Mouse (Mus musculus) limb, embryonic 13.5 days (tissue): ENCODE results near the gene Npnt. TPM values are rescaled to one million over a fixed set of nuclear protein-coding genes. Genes with fewer than 3 reads are reported as not detected.

Experiments used
- ATAC-seq: fragments of 200-750 bp; cut with Nextera tagmentation; 2 replicates; pipeline ENCODE4 v1.8.0; 2017; ENCODE audit warnings: low read depth, moderate number of reproducible peaks, moderate TSS enrichment; ENCODE audit not compliant: low FRiP score
- H3K27ac ChIP-seq: fragments of 300-500 bp; sonication (generic); 2 replicates; pipeline ENCODE4 v1.5.1; 2015; ENCODE audit warnings: inconsistent platforms, mild to moderate bottlenecking, moderate library complexity
- H3K27me3 ChIP-seq: fragments of 300-500 bp; sonication (generic); 2 replicates; pipeline ENCODE4 v1.6.1; 2015; ENCODE audit warnings: mild to moderate bottlenecking, inconsistent platforms
- H3K36me3 ChIP-seq: fragments of 300-500 bp; sonication (generic); 2 replicates; pipeline ENCODE4 v1.6.1; 2015; ENCODE audit warnings: inconsistent platforms, mild to moderate bottlenecking, moderate library complexity
- H3K4me1 ChIP-seq: fragments of 300-500 bp; sonication (generic); 2 replicates; pipeline ENCODE4 v1.6.1; 2015; ENCODE audit warnings: inconsistent platforms
- H3K4me2 ChIP-seq: fragments of 300-500 bp; sonication (generic); replicated peaks from 2 replicates; pipeline ENCODE4 v1.6.1; 2015; ENCODE audit warnings: inconsistent platforms, mild to moderate bottlenecking, moderate library complexity
- H3K4me3 ChIP-seq: fragments of 300-500 bp; sonication (generic); 2 replicates; pipeline ENCODE4 v1.5.1; 2015; ENCODE audit warnings: moderate library complexity, mild to moderate bottlenecking, inconsistent platforms
- H3K9ac ChIP-seq: fragments of 300-500 bp; sonication (generic); 2 replicates; pipeline ENCODE4 v1.6.1; 2015; ENCODE audit warnings: mild to moderate bottlenecking, inconsistent platforms
- H3K9me3 ChIP-seq: fragments of 300-500 bp; sonication (generic); 2 replicates; pipeline ENCODE4 v1.6.1; 2016; ENCODE audit warnings: inconsistent platforms
- WGBS: fragments of 180-500 bp; shearing (Covaris S2); methylation state at CpG from one replicate; pipeline ENCODE4 v1.1.7; 2015; 5-methylcytosine and 5-hydroxymethylcytosine counted together
- polyA plus RNA-seq: library from polyadenylated mRNA; unstranded; fragments of >200 nt; fragmentation: Nextera tagmentation; extraction: Ambion mirVana; gene quantifications from 2 replicates; pipeline ENCODE4 v1.2.1, GENCODE M21; 2015

Gene Npnt
- polyA plus RNA-seq, 1 experiment from 2014 or later = 36.7 TPM

DNA sequence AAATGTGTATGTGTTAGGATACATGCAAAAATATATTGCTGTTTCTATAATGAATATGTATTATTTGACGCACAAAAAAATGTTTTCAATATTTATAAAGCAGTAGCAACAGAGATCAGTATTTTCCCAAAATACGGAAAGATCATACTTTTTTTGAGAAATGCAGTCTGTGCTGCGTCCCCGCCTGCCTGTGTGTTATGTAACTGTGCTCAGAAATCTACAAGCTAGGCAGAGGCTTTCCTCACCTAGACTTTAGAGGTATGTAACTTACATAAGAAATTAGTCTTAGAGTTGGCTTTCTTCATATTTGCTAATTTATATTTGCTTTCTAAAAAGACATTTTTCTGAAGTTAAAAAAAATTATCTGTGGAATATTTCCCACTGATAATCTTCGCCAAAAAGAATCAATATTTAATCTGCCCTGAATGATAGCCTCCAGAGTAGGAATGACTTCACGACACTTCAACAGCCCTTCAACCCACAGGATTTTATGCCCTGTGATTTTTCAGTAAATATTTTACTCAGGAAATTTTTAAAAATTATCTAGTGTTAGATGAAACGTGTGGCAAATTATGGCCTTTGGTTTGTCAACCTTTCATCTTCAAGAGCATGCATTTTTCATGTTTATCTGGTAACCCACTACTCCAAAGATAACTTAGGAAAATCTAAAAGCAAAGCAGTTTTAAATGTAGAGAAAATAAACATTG lies 44.7 kb downstream of the Npnt start:
- no peak for ATAC-seq
- 90% methylated on average over 7 of the region's 7 CpGs for WGBS
- Histone ChIP-seq H3K27ac (no peak overlapping the region), H3K9me3 (no peaks in the 10 kb centered on the region), H3K36me3 (peaks cover 11% of the 10 kb centered on the region; the same call in 1 of the 2 replicates), H3K27me3 (0 out of 2 replicates have a peak, but pooled peaks cover 8% of the 10 kb centered on the region), H3K4me3 (no peak overlapping the region), H3K4me1 (peaks cover 9% of the 10 kb centered on the region), H3K9ac (no peak overlapping the region), H3K4me2 (no peak overlapping the region)

DNA sequence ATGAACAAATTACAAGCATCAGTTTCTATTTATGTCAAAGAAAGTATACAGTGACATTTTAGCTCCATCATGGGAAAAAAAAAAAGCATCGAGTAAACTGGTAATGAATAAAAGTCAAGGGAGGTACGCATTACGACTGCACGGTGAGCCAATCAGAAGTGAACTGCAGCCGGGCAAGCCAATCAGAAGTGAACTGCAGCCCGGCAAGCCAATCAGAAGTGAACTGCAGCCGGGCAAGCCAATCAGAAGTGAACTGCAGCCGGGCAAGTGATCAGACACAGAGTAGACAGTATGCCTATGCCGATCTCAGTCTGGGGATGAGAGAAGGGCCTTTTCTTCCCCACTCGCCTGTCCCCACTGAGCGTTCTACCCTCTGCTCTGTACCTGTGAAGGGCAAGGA lies 46.7 kb downstream of the Npnt start:
- no peaks in the 10 kb centered on the region for H3K9me3 ChIP-seq
- 94% methylated on average over 11 of the region's 11 CpGs for WGBS
- H3K4me2 ChIP-seq = no peak overlapping the region
- no peak overlapping the region for H3K4me3 ChIP-seq
- ATAC-seq = no peak
- H3K9ac ChIP-seq = no peak overlapping the region
- H3K36me3 ChIP-seq = peaks cover 11% of the 10 kb centered on the region; the same call in 1 of the 2 replicates
- H3K4me1 ChIP-seq = no peaks in the 10 kb centered on the region
- no peak overlapping the region for H3K27ac ChIP-seq
- H3K27me3 ChIP-seq = 0 out of 2 replicates have a peak, but pooled peaks cover 8% of the 10 kb centered on the region

DNA sequence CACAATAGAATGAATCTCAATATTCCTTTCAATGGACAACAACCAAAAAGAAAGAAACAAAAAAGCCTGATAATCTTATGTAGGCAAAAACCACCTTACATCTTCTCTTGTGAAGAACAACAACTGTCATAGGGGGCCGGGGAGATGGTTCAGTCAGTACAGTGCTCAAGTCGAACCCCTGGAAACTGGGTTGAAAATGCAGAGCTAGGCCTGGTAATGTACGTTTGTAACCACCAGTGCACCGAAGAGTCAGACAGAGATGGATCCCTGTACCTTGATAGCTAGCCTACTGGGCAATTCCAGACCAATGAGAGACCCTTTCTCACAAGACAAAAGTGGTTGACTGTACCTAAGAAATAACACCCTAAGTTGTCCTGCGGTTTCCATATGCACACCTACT lies 47.2 kb downstream of the Npnt start:
- no peaks in the 10 kb centered on the region for H3K4me1 ChIP-seq
- H3K27me3 ChIP-seq = 0 out of 2 replicates have a peak, but pooled peaks cover 5% of the 10 kb centered on the region
- ATAC-seq = no peak

DNA sequence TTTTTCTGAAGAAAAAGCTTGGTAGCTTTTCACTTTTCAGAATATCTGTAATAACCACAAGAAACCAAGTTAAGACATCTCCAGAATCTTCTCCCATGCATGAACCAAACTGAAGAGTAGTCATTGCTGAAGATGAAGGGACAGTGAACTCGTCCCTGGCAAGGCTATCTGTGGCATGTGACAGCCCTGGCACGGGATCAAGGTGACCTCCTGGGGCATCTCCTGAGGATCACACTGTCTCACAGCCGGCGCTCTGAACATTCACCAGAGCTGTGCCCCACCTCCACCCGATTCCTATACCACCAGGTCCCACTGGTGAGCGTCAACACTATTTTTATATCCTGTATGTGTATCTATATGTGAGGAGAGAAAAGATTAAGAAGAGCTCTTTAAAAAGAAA lies 47.9 kb downstream of the Npnt start:
- Histone ChIP-seq H3K27ac (no peak overlapping the region), H3K4me3 (no peak overlapping the region), H3K27me3 (0 out of 2 replicates have a peak, but pooled peaks cover 1% of the 10 kb centered on the region), H3K9me3 (no peaks in the 10 kb centered on the region), H3K9ac (no peak overlapping the region), H3K4me2 (no peak overlapping the region), H3K4me1 (no peaks in the 10 kb centered on the region), H3K36me3 (peaks cover 11% of the 10 kb centered on the region; the same call in 1 of the 2 replicates)
- ATAC-seq = no peak
- WGBS = 83% methylated on average over 6 of the region's 6 CpGs

More for the DNA sequence above, 47.2 kb downstream of the Npnt start:
- H3K36me3 ChIP-seq = peaks cover 11% of the 10 kb centered on the region; the same call in 1 of the 2 replicates
- H3K9me3 ChIP-seq = no peaks in the 10 kb centered on the region
- H3K27ac ChIP-seq = no peak overlapping the region
- 94% methylated on average over 5 of the region's 5 CpGs for WGBS
- H3K4me3 ChIP-seq = no peak overlapping the region
- H3K9ac ChIP-seq = no peak overlapping the region
- no peak overlapping the region for H3K4me2 ChIP-seq

DNA sequence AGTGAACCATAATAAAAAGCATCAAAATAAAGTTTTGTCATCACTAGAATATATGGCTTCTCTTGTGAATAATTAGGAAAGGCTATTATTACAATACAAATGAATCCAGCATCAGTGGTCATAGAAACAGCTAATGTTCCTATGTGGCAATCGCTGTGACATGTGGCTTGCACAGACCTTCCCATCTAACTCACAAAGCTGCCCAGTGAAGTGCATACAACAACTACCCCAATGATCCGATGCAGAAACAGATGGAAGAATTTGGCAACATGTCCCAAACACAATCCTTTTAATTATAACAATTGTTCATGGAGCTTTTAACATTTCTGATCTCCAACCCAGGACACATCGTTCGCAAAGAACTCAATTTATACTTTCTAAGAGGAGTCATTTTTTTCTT lies 52.2 kb downstream of the Npnt start:
- 92% methylated on average over 4 of the region's 4 CpGs for WGBS
- no peak overlapping the region for H3K4me3 ChIP-seq
- no peaks in the 10 kb centered on the region for H3K4me1 ChIP-seq
- H3K27ac ChIP-seq = no peak overlapping the region
- ATAC-seq = no peak
- no peak overlapping the region for H3K4me2 ChIP-seq
- no peak overlapping the region for H3K9ac ChIP-seq
- H3K36me3 ChIP-seq = no peaks in the 10 kb centered on the region
- H3K27me3 ChIP-seq = no peaks in the 10 kb centered on the region
- no peaks in the 10 kb centered on the region for H3K9me3 ChIP-seq

DNA sequence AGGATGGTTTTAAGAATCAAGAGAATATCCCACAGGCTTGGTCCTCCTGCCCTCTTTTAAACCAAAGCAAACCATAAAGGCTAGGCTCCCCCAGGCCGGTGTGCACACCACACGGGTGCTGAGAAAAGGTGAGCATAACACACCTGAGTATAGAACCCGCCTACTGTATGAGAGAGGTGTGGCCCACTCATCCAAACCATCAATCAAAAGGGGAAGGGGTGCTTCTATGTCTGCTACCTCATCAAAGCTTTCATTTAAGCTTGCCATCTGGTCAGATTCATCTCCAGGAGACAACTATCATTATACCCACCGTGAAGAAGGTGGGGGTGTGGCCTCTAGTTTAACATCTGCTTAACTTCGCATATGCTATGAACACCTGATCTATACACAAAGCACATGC lies 52.7 kb downstream of the Npnt start:
- H3K27ac ChIP-seq = no peak overlapping the region
- no peak for ATAC-seq
- H3K4me2 ChIP-seq = no peak overlapping the region
- H3K4me1 ChIP-seq = no peaks in the 10 kb centered on the region
- H3K36me3 ChIP-seq = no peaks in the 10 kb centered on the region
- no peak overlapping the region for H3K4me3 ChIP-seq
- WGBS = 79% methylated on average over 5 of the region's 5 CpGs
- no peaks in the 10 kb centered on the region for H3K9me3 ChIP-seq
- no peaks in the 10 kb centered on the region for H3K27me3 ChIP-seq
- H3K9ac ChIP-seq = no peak overlapping the region

DNA sequence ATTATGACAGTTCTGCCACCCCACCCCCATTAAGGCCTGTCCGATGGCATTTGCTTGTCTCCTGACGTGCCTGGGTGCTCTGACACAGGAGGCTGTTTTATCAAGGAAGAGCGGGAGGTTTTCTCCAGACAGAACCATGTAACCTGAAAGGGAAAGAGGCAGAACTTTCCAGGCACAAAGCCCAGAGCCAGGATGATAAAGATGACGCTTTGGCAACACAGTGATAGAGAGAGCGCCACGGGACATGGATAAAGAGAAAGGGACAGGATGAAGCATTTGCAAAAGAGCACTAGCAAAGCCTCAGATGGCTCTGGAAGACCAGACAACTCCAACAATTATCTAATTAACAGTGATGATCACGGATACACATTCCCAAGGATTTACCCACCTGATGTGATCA lies 56.0 kb downstream of the Npnt start:
- 92% methylated on average over 7 of the region's 7 CpGs for WGBS
- Histone ChIP-seq H3K27ac (no peak overlapping the region), H3K36me3 (no peaks in the 10 kb centered on the region), H3K4me2 (no peak overlapping the region), H3K4me1 (peaks cover 6% of the 10 kb centered on the region; the same call in 1 of the 2 replicates), H3K9ac (no peak overlapping the region), H3K9me3 (no peaks in the 10 kb centered on the region), H3K4me3 (no peak overlapping the region), H3K27me3 (no peaks in the 10 kb centered on the region)
- no peak for ATAC-seq

DNA sequence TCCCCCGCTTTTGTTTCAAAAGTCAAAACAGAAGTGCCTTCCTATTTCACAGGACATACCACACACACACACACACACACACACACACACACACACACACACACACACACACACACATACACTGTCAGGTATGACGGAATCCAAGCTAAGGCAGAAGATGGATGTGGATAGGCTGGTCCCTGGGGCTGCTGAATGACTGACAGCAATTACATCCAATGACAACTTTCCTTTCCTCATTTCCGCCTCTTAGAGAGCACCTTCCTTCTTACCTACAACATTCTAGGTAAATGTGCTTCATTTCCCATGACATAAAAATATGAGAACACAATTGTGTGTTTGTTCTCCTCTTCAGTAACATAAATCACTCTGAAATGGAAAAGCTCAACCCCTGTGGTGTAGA lies 56.4 kb downstream of the Npnt start:
- Histone ChIP-seq H3K4me2 (no peak overlapping the region), H3K4me3 (no peak overlapping the region), H3K4me1 (peaks cover 6% of the 10 kb centered on the region; the same call in 1 of the 2 replicates), H3K27ac (no peak overlapping the region), H3K9ac (no peak overlapping the region), H3K27me3 (no peaks in the 10 kb centered on the region), H3K9me3 (no peaks in the 10 kb centered on the region), H3K36me3 (no peaks in the 10 kb centered on the region)
- 93% methylated on average over 3 of the region's 3 CpGs for WGBS
- ATAC-seq = no peak

DNA sequence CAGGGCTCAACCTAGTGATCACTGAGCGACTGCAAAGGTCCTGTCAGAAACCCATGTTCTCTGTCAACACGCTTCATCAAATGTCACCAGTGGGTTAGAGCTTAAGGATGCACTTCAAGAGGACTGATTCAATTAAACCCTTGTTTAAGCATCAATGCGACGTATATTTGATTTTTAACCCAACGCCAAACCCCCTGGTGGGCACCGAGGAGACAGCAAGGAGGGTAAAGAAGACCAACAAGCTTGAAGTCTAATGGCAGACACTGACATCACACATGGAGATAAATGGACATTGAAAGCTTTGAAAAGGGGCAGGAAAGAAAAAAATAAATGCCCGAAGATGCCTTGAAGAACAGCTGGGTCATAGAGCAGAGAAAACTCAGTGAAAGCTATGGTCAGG lies 57.0 kb downstream of the Npnt start:
- peaks cover 6% of the 10 kb centered on the region; the same call in 1 of the 2 replicates for H3K4me1 ChIP-seq
- H3K4me3 ChIP-seq = no peak overlapping the region
- H3K36me3 ChIP-seq = no peaks in the 10 kb centered on the region
- H3K9me3 ChIP-seq = no peaks in the 10 kb centered on the region
- H3K27me3 ChIP-seq = no peaks in the 10 kb centered on the region
- H3K4me2 ChIP-seq = no peak overlapping the region
- H3K9ac ChIP-seq = no peak overlapping the region
- ATAC-seq = no peak
- H3K27ac ChIP-seq = no peak overlapping the region
- 89% methylated on average over 7 of the region's 7 CpGs for WGBS

DNA sequence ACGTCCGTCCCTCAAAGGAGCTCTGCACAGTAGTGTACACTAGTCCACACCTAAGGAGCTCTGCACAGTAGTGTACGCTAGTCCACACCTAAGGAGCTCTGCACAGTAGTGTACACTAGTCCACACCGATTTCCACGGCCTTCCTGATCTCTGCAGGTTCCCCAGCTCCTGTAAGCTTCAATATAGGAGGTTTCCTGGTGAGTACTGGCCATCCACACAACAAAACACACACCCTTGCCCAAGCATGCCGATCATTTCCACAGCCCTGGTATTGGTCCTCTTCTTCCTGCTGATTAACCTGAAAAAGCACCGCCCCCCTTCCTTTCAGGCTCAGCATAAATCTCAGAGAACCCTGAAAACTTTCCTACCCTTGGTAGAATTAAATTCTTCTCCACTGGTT lies 57.6 kb downstream of the Npnt start:
- no peak for ATAC-seq
- H3K27me3 ChIP-seq = no peaks in the 10 kb centered on the region
- 92% methylated on average over 7 of the region's 7 CpGs for WGBS
- H3K36me3 ChIP-seq = no peaks in the 10 kb centered on the region
- H3K9ac ChIP-seq = no peak overlapping the region
- no peaks in the 10 kb centered on the region for H3K9me3 ChIP-seq
- peaks cover 6% of the 10 kb centered on the region; the same call in 1 of the 2 replicates for H3K4me1 ChIP-seq
- no peak overlapping the region for H3K27ac ChIP-seq
- H3K4me3 ChIP-seq = no peak overlapping the region
- H3K4me2 ChIP-seq = no peak overlapping the region

DNA sequence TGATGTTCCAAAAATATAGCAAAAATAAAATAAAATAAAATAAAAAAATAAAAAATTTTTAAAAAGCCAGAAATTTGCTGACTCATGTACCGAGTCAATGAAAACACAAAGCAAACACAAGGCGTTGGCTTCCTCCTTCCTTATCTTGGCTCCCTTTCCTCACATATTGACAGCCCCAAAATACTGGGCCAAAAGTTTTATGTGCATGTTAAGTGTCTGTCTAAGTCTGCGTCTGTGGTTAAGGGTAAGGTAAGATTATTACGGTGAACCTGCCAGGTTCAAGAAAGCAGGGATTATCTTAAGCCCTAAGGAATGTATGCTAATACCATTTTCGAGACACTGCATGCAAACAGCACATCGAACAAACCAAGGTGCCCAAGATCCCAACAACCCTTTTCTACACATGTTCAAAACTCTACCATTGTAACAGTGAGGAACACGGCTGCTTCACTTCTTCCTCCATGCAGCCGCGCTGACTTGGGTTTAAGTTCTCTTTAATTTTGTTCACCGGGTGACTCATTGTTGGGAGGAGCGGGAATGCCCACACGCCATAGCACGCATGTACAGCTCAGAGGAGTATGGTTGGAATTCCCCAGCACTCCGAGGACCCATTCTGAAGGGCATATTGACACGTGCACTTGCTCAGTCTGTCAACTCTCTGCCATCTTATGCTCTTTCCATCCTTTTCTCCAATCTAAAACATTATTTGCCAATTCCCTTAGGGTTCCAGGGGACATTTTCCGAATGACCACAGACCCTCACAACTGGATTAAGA lies 62.8 kb downstream of the Npnt start:
- Histone ChIP-seq H3K36me3 (no peaks in the 10 kb centered on the region), H3K9me3 (no peaks in the 10 kb centered on the region), H3K27me3 (no peaks in the 10 kb centered on the region), H3K4me1 (peaks cover 6% of the 10 kb centered on the region; the same call in 1 of the 2 replicates), H3K4me3 (no peak overlapping the region), H3K27ac (no peak overlapping the region), H3K9ac (no peak overlapping the region), H3K4me2 (no peak overlapping the region)
- no peak for ATAC-seq
- 82% methylated on average over 16 of the region's 16 CpGs for WGBS

DNA sequence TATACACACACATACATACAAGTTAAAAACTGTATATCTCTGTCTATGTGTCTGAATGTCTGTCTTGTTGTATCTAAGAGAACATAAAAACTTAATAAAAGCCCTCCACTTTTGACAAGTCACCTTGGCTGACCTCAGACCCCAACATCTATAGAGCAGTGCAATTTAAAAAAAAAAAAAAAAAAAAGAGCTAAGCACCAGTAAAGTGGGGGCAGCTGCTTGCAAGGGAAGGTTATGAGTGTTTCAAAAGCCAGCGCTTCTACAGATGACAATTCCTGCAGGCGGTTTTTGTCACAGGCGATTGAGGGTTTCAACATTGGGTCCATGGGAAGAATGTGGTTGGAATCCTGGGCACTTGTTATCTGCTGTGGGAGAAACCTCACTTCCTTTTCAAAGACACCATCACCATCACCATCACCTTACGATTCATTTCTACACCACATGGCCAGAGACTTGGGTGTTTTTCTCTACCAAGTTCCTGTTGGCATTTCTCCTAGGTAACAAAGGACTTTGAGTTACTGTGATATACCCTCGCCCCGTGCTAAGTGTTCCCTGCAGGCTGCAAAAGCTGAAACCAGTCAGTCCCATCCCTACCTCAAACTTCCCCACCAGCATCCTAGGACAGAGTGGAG lies 63.6 kb downstream of the Npnt start:
- no peak overlapping the region for H3K27ac ChIP-seq
- H3K4me2 ChIP-seq = no peak overlapping the region
- WGBS = 84% methylated on average over 6 of the region's 6 CpGs
- H3K4me3 ChIP-seq = no peak overlapping the region
- no peak for ATAC-seq
- H3K27me3 ChIP-seq = no peaks in the 10 kb centered on the region
- H3K9me3 ChIP-seq = no peaks in the 10 kb centered on the region
- no peaks in the 10 kb centered on the region for H3K36me3 ChIP-seq
- peaks cover 6% of the 10 kb centered on the region; the same call in 1 of the 2 replicates for H3K4me1 ChIP-seq
- no peak overlapping the region for H3K9ac ChIP-seq
